Mouse (Mus musculus) bone marrow, adult 2 months (tissue): ENCODE measurements at regions not wholly inside any gene's neighbourhood (a gene's known extent, or its start where the extent isn't known, plus 50 kb on each side); places are given as distances from the start of the nearest gene placed in this dataset.

Source experiments
- H3K27ac ChIP-seq: fragments of 200-500 bp; 2 replicates; pipeline ENCODE4 v1.5.1; 2012; ENCODE audit warnings: low read depth, mild to moderate bottlenecking, control low read depth, inconsistent platforms, low read length; ENCODE audit not compliant: control insufficient read depth, poor library complexity, insufficient read depth
- H3K4me1 ChIP-seq: fragments of 200-500 bp; 2 replicates; pipeline ENCODE4 v1.6.1; 2011; ENCODE audit warnings: low read length; ENCODE audit not compliant: control insufficient read depth, insufficient read depth
- H3K4me3 ChIP-seq: fragments of 200-500 bp; replicated peaks from 2 replicates; pipeline ENCODE3; 2011; ENCODE audit warnings: mild to moderate bottlenecking, low read depth, low read length, control low read depth; ENCODE audit not compliant: control insufficient read depth
- CTCF ChIP-seq: fragments of 200-500 bp; IDR thresholded peaks from 2 replicates; pipeline ENCODE4 v1.5.1; 2011; ENCODE audit warnings: low read length, control low read depth; ENCODE audit not compliant: control insufficient read depth, insufficient read depth
- POLR2A ChIP-seq: fragments of 200-500 bp; IDR thresholded peaks from 2 replicates; pipeline ENCODE4 v1.6.1; 2011; ENCODE audit warnings: low read depth, mild to moderate bottlenecking, control low read depth, low read length, borderline replicate concordance; ENCODE audit not compliant: control insufficient read depth
- WGBS: fragments of 180-500 bp; shearing (Covaris S2); methylation state at CpG from one replicate; pipeline ENCODE4 v1.1.7; 2018; 5-methylcytosine and 5-hydroxymethylcytosine counted together

GRCm38 (mm10) chr13:83883821-83884220 is 338.3 kb upstream of the Tmem161b start:
- Histone ChIP-seq H3K27ac (no peak overlapping the region), H3K4me3 (no peak overlapping the region), H3K4me1 (no peaks in the 10 kb centered on the region)
- no peak for TF ChIP-seq POLR2A
- TF ChIP-seq CTCF, result no peak
- WGBS, result 77% methylated on average over 4 of the region's 4 CpGs

- no peak overlapping the region for H3K27ac ChIP-seq
- WGBS, result 84% methylated on average over 4 of the region's 4 CpGs
- TF ChIP-seq POLR2A, result no peak
- TF ChIP-seq CTCF, result no peak
- H3K4me3 ChIP-seq, result no peak overlapping the region
- no peaks in the 10 kb centered on the region for H3K4me1 ChIP-seq
Observed at GRCm38 (mm10) chr13:83884226-83884625, 337.9 kb upstream of the Tmem161b start.

GRCm38 (mm10) chr13:83884766-83885543 is 337.1 kb upstream of the Tmem161b start:
- Histone ChIP-seq H3K4me3 (no peak overlapping the region), H3K27ac (no peak overlapping the region), H3K4me1 (no peaks in the 10 kb centered on the region)
- TF ChIP-seq CTCF (no peak), POLR2A (no peak)
- whole genome bisulfite sequencing, result 83% methylated on average over 13 of the region's 13 CpGs

- Histone ChIP-seq H3K4me3 (no peak overlapping the region), H3K4me1 (no peaks in the 10 kb centered on the region), H3K27ac (no peak overlapping the region)
- WGBS, result 68% methylated on average over 4 of the region's 4 CpGs
- TF ChIP-seq CTCF (no peak), POLR2A (no peak)
Observed at GRCm38 (mm10) chr13:83885729-83886128, 336.4 kb upstream of the Tmem161b start.

GRCm38 (mm10) chr13:83914697-83915096 is 307.4 kb upstream of the Tmem161b start:
- TF ChIP-seq POLR2A (no peak), CTCF (no peak)
- WGBS, result 65% methylated on average over 2 of the region's 2 CpGs
- Histone ChIP-seq H3K4me1 (no peaks in the 10 kb centered on the region), H3K4me3 (no peak overlapping the region), H3K27ac (no peak overlapping the region)

GRCm38 (mm10) chr13:83932761-83933160 is 289.3 kb upstream of the Tmem161b start:
- no peak for TF ChIP-seq CTCF
- no peak for TF ChIP-seq POLR2A
- Histone ChIP-seq H3K4me3 (no peak overlapping the region), H3K27ac (no peak overlapping the region), H3K4me1 (no peaks in the 10 kb centered on the region)
- 72% methylated on average over 2 of the region's 2 CpGs for WGBS

- H3K4me3 ChIP-seq, result no peak overlapping the region
- no peaks in the 10 kb centered on the region for H3K4me1 ChIP-seq
- H3K27ac ChIP-seq, result no peak overlapping the region
- 76% methylated on average over 4 of the region's 4 CpGs for WGBS
- TF ChIP-seq CTCF, result no peak
- TF ChIP-seq POLR2A, result no peak
Observed at GRCm38 (mm10) chr13:83946495-83946894, 275.6 kb upstream of the Tmem161b start.

- H3K4me3 ChIP-seq, result no peak overlapping the region
Observed at GRCm38 (mm10) chr13:83951163-83951562, 270.9 kb upstream of the Tmem161b start.

More at GRCm38 (mm10) chr13:83951163-83951562, 270.9 kb upstream of the Tmem161b start:
- no peak overlapping the region for H3K27ac ChIP-seq
- no peaks in the 10 kb centered on the region for H3K4me1 ChIP-seq
- TF ChIP-seq CTCF, result no peak
- no peak for TF ChIP-seq POLR2A
